Mouse (Mus musculus): Measurements from ENCODE around the gene Cd300lb. TPM values are rescaled to one million over a fixed set of nuclear protein-coding genes. Genes with fewer than 3 reads are reported as not detected.
A peak's percentile ranks its signal among the peaks of the same experiment; 100 is the strongest.
"Not testable (repeated sequence)": the region's sequence is repeated elsewhere in the genome, so short reads cannot be mapped to it uniquely, and the experiment has no call there.

Gene Cd300lb
- under 1 TPM; 0.65 to 0.78 TPM for total RNA-seq (2021)
- long read RNA-seq, experiment 1, partial matches to known transcripts: 0 of 3 reads
- long read RNA-seq, experiment 1, other reads (novel, unspliced or antisense): 0 of 3 reads
- long read RNA-seq, experiment 2, partial matches to known transcripts: 0 of 2 reads
- long read RNA-seq, experiment 2, other reads (novel, unspliced or antisense): 0 of 2 reads

DNA sequence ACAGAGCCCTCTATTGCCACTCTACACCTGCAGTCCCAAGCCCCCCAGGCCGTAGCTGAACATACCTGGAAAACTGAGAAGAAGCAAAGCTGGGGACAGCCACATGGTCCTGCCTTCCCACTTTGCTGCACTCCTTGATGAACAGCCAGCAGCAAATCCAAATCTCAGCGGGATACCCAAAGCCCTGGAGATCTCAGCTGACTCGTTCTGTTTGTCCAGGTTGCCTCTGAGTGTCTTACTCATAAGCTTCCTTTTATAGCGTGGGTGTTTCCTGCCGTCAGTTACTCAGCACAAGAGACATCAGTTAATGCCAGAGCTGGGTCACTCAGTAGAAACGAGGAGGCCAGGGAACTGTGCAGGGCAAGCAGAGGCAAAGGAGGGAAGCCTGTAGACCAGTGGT is at the start of gene Cd300lb:
Gene Cd300lb (minus strand): TSS at position 243 of the 400 bp plus-strand sequence.
- intact Hi-C loops (cut with DNase I): no loop called here
- DNase-seq: no peak

DNA sequence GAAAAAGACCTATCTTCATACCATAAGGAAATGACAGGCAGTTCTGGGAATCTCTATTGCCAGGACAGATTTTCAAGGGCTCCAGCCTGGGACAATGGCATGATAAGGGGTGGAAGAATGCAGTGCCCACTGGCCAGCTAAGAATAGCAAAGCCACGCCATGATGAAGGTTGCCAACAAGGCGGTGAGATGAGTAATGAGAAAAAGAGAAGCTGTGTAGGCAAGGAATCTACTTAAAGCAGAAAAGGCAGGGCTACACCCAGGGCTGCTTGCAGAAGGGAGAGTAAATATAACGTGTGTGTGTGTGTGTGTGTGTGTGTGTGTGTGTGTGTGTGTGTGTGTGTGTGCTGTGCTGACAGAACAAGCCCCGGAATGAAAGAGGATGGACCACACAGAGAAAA is 47.7 kb upstream of the Cd300lb start:
- intact Hi-C loops (cut with DNase I): no loop called here
- no peak for DNase-seq

DNA sequence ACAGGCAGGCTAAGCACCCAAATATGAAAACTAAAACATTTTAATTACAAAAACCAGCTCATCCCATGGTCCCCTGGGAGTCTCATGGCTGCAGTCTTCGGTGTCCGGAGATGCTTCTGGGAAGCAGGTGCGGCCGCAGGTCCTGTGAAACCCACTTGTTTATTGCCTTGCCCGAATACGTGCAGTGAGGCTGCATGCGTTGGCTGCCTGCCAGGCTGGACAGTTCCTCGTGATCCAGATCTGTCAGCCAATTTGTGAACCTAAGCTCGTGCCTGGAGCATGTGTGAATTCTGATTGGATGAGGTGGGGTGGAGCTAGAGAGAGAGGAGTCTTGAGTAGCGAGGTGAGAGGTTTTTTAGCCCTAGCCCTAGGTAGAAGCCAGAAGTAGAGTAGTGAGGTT is 38.5 kb upstream of the Cd300lb start:
- intact Hi-C loops (cut with DNase I): no loop called here
- no peak for DNase-seq

DNA sequence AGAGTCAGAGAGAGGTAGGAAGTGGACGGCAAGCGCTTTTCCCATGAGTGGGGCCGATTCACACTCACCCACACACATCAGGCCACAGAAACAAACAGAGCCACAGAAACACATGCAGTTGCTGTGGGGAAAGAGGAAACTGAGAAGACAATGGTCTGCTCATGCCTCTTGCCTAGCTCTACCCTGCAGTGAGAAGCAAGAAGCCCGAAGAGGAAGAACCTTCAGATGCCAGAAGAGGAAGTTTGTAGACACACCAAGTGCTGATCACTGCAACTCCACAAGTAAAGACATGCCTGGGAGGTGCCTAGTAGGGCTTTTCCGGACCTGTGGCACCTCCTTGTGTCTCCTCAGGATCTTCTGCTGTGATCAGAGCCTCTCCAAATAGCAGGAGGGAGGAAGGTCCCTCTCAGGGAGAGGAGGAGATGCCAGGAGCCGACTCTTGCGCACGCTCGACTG is 34.6 kb upstream of the Cd300lb start, which contains the start of gene Cd300c:
Gene Cd300c (minus strand): TSS at position 406 of the 456 bp plus-strand sequence.
- intact Hi-C loops (cut with DNase I): no loop called here
- no peak for DNase-seq

DNA sequence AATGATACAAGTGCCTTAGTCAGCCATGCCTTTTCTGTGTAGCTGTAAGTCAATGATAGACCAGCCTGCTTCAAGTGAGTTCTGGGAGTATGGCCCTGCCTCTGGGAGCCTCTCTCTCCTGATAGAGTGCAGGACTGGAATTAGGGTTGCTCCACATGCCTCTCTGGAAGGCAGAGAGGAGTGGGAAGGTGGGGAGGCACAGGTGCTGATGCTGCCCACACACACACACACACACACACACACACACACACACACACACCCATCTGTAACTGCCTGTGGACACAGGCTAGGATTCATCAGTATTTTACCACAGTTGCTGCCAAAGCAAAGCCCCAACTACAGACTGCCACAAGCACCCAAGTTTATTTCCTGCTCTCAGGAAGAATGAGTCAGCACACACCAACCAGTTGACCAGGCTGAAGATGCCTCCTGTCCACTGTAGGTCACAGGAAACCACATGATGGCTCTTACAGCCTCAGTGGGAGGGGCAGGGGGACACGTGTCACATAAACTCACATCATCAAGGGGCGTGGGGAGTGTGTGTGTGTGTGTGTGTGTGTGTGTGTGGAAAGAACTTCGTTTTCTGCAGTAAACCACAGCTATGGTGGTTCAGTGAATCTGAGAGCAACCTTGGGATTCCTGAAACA is 31.1 kb upstream of the Cd300lb start:
- no peak for DNase-seq
- intact Hi-C loops (cut with DNase I): no loop called here

DNA sequence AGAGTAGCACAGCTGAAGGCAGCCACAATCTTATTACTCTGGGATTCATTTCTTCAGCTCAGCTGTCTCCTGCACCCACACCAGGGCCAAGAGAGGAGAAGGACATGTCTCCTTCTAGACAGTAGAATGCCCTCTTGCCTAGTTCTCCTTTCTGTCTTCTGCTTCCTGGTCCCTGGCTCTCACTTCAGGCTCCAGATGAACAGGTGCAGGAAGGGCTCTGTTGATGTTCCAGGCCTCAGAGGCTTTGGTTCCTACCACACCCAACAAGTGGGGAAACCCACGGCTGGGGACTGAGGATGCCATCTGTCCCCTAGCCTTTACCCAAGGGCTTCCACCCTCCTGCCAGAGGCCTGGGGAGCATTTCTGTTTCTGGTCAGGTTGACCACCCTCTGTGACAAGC is 26.2 kb upstream of the Cd300lb start:
- intact Hi-C loops (cut with DNase I): no loop called here
- no peak for DNase-seq

DNA sequence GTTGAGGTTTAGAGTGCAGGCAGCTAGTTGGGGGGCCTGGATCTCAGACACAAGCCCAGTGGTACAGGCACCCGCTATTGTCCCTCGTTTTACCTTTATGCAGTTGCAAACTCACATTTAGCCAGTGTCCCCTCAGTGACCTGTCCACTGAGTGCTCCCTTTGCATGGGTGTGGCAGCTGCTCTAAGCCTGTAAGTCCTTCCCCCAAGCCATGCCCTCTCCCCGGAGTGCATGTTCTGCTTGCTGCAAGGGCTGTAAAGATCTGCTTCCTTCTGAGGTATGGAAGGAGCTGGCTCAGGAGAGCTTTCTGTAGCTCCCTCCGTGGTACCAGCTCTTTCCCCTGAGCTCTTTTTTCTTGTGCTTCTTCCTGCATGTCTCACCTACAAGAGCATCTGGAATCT is 595 bp downstream of the Cd300lb start:
- intact Hi-C loops (cut with DNase I): no loop called here
- no peak for DNase-seq

DNA sequence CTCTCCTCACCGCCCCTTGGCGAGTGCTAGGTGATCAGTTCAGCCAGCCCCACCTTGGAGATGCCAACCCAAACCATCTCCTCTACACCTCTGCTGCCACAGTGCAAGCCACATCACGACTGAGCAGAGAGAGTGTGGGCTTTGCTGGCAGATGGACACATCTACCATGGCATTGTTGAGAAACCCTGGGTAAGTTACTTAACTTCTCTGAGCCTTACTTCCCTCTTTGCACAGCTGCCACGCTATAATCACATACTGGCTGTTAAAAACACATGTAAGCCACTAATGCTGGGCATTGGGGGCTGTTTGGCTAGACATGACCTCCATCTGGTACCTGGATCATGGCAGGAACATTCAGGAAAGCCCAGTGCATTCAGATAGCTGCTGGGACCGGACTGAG is 3.1 kb downstream of the Cd300lb start:
- intact Hi-C loops (cut with DNase I): no loop called here
- DNase-seq: no peak

DNA sequence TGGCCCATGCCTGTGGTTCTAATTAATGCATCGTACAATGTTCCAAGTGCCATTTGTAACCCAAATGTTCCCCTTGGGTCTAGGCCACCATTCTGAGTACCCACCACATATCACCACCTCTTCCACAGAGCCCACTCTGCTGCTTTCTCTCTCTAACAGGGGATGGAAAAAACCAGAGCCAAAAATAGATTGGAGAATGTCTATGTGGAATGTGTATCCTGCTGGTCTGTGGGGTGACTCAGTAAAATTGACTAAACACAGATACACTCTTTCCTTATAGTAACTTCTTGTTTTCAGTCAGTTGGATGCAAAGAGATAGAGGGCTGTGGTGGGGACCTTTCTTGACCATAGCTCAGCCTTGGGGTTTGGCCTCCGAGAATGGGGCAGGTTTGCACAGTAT is 4.6 kb downstream of the Cd300lb start:
- intact Hi-C loops (cut with DNase I): no loop called here
- DNase-seq: no peak

DNA sequence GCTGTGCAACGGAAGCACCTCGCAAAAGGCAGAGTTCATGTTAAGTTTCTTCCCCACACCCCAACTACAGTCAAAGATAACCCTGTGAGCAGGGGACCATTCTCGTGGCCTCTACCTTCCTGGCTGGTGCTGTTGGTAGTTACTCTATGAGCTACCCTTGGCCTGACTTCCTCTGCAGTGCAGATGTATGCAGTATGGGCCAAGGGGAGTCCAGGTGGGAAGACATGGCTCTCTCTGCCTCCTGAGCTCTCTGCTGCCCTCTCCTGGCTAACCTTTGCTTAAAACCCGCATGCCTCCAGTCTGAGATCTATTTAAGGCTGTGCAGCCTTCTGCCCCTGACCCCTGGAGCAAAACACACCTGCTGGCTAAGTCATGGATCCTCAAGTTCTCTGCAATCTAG is 10.2 kb downstream of the Cd300lb start:
- intact Hi-C loops (cut with DNase I): no loop called here
- peak in 1 of 2 experiments; percentile 31 for DNase-seq

DNA sequence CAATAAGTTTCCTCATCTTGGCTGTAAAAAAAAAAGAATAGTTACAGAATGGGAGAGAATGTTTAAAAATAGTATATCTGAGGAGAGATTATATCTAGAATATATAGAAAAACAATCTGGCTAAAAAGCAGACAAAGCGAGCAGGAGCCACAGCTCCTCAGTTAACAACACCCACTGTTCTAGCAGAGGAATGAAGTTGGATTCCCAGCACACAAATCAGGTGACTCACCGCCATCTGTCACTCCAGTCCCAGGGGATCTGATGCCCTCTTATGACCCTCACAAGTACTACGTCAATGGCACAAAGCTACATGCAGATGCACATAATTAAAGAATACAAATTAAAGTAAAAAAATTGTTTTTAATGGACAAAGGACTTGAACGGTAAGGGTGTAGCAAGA is 11.7 kb downstream of the Cd300lb start:
- no peak for DNase-seq
- intact Hi-C loops (cut with DNase I): no loop called here

DNA sequence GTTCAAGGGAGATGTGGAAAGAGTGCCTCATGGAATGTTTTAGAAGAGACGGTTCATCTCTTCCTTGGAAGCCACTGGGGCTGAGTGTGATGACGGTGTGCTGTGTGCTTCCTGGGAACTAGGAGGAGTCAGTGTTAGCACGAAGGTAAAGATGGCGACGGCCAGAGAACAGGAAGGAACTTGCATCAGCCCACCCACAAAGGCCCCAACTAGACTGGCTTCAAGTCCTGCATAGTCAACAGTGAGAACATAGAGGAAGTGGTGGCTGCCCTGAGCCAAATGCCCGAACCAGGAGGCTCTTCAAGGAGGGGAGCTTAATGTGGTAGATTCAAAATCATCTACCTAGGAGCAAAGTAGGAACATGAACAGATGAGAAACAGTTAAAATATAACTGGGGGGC is 17.1 kb downstream of the Cd300lb start:
- intact Hi-C loops (cut with DNase I): no loop called here
- DNase-seq: no peak

DNA sequence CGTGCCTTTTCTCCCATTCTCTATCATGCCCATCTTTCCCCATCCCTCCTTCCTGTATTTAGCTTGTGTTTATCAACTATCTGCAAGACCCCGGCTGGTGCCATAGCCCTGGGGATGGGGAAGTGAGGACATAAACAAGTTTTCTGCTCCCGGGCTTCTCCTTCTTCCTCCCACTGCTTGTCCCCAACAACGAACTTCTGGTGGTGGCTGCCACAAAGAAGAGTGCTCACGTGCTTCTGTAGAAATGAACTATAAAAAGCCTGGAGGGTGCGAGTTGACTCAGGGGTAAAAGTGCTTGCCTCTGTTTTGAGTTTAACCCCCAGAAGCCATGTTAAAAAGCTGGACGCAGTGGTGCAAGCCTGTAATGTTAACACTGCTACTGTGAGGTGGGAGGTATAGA is 19.2 kb downstream of the Cd300lb start:
- intact Hi-C loops (cut with DNase I): no loop called here
- no peak for DNase-seq

DNA sequence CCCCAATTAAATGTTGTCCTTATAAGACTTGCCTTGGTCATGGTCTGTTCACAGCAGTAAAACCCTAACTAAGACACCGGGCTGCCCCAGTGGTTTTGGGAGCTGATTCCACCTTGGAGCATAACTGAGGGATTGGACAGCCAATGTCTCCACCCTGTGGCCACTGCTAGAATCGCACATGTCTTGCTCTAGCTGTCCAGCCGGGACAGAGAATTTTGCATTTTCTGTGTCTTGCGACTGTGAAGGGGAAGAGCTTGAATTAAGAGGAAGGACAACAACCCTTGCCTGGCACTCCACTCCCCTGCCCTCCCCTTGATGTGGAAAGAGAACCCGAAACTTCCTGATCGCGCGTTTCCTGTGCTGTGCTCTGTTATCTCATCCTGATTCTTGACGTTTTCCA is 21.3 kb downstream of the Cd300lb start:
- intact Hi-C loops (cut with DNase I): loop anchor here (1.0 to 2.0 kb wide), 3 partner anchors 34 to 168 kb away; no protein-coding TSS in a partner anchor
- DNase-seq: peak; percentile 80 to 86

DNA sequence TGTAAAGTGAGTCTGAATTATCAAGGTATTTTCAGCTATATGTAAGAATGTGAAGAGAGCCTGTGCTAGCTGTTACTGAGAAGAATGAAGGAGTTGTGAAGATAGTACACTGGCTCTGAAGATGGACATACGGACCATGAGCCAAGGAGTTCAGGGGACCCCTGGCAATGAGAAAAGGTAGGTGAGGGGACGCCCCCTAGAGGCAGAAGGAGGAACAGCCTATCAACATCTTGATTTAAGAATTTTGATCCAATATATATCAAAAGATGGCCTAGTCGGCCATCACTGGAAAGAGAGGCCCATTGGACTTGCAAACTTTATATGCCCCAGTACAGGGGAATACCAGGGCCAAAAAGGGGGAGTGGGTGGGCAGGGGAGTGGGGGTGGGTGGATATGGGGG is 24.6 kb downstream of the Cd300lb start:
- intact Hi-C loops (cut with DNase I); DNase-seq: not testable (repeated sequence)

DNA sequence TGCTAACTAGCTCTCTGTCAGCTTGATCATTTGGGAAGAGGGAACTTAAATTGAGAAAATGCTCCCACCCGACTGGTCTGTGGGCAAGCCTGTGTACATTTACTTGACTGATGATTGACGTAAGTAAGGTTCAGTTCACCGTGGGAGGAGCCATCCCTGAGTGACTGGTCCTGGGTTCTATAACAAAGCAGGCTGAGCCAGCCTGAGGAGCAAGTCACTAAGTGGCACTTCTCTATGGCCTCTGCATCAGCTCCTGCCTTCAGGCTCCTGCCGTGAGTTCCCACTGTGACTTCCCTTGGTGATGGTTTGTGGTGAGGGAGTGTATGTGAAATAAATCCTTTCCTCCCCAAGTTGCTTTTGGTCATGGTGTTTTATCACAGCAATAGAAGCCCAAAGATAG is 26.1 kb downstream of the Cd300lb start:
- intact Hi-C loops (cut with DNase I): no loop called here
- no peak for DNase-seq

DNA sequence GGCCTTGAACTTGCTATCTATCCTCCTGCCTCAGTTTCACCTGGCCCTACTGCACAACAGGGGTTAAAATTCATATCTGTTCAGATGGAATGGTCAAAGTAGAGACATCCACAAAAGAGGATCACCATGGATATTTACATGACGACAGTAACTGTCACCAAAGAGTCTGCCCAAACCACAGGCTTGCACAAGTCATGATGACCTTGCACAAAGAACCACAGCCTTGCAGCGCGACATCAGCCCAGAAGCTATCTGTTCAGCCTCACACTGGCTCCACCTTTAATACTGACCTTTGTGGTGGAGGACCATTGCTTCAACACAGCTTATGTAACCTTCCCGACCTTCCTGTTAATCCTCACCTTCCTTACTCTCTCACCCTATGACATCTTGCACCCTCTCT is 26.6 kb downstream of the Cd300lb start:
- DNase-seq: no peak
- intact Hi-C loops (cut with DNase I): no loop called here

DNA sequence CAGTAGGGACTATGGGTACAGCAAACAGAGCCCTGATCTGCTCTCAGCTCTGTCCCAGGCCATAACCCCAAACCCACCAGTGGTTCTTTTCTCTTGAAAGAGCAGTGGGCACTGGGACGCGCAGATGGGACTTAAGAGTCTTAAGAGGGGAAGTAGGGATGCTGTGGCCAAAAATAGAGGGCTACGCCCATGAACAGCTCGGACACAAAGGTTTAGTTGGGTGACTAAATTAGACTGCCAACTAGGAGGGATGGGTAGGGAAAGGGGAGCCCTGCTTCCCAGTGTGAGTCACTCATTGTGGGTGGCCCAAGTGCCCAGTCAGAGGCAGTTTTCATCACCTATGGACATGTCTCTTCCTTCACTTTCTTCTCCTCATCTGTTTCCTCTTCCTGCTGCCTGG is 31.0 kb downstream of the Cd300lb start:
- no peak for DNase-seq
- intact Hi-C loops (cut with DNase I): no loop called here

DNA sequence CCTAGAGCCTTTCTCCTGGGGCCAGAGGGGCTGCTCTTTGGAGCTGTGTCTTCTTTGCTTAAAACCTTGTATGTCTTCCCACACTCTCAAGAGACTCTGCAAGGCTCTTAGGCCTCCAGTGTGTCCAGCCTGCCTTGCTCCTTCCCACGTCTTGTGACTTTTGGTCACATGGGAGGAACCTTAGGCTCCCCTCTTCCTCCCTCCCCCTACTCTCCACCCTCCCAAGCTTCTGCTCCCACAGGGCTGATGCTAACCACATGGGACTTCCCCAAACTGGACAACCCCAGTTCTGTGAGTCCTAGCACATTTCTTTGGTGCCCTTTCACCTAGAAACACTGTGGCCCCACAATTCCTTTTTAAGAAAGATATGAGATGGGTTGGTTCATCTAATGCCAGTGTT is 36.2 kb downstream of the Cd300lb start:
- DNase-seq: peak in 1 of 2 experiments; percentile 25
- intact Hi-C loops (cut with DNase I): no loop called here

DNA sequence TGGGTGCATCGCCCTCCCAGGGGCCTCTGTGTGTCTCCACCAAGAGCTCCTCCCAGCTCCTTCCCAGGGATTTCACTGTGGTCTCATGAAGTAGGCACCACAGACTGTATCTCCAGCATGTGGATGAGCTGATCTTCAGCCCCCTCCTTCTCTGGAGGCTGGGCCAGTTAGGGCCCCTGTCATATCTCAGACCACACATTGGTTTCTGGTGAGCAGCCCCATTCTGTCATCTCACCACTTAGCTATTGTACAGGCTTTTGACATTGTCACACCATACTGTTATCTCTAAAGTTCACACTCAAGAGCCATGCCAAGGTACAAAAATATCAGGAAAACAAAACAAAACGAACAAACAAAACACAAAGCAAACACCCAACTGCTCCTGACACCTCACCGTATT is 38.1 kb downstream of the Cd300lb start:
- intact Hi-C loops (cut with DNase I): no loop called here
- no peak for DNase-seq

DNA sequence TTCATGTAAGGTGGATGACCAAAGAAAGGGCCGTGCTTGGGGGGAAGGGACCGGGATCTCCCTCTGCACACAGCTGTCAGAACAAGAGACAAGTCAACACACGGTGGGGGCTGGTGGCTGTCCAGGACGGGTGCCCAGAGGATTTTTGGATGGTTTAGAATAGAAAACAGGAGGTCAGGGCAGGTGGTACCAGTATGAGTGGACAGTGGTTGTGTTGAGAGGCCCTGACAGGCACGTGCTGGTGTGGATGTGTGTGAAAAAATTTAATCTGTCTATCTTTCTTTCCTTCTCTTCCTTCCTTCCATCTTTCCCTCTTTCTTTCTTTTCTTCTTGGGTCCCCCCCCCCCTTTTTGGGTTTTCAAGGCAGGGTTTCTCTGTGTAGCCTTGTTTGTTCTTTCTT is 43.6 kb downstream of the Cd300lb start:
- intact Hi-C loops (cut with DNase I): no loop called here
- DNase-seq: no peak

DNA sequence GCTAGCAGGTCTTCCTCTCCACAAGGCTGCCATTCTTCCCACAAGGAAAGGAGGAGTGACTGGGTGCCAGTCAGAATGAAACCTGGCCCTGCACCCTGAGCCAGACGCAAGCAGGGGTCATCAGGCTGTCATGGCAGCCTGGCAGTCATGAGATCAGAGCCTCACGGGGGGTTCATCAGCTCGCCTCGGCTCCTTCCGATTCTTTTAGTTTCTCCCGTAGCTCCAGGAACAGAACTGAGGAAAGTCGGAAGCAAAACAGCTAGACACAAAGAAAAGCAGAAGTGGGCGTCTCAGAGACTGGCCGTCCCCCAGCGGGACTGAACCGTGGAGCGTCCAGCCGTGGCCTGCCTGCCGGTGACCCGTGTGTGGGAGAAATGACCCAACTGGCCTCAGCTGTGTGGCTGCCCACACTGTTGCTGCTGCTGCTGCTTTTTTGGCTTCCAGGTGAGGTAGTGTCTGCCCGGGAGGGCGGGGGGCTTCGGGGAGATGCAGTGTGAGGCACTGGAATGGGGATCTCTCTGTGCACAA is 44.1 kb downstream of the Cd300lb start, which contains the start of gene Cd300a:
Gene Cd300a (plus strand): TSS at position 51 of the 528 bp plus-strand sequence.
- intact Hi-C loops (cut with DNase I): no loop called here
- no peak for DNase-seq
